Mouse (Mus musculus) ES-E14 (cell line): ENCODE measurements at regions not wholly inside any gene's neighbourhood (a gene's known extent, or its start where the extent isn't known, plus 50 kb on each side); places are given as distances from the start of the nearest gene placed in this dataset.

Experiments
- DNase-seq: peaks from one replicate; pipeline ENCODE4 v3.0.0-alpha.2; 2013; ENCODE audit warnings: low read depth, low spot score
- H3K27ac ChIP-seq: 2 replicates; pipeline ENCODE4 v1.5.1; 2012; ENCODE audit warnings: low read depth, mild to moderate bottlenecking, low read length, moderate library complexity, mixed read lengths; ENCODE audit not compliant: poor library complexity, insufficient read depth, severe bottlenecking
- H3K36me3 ChIP-seq: 2 replicates; pipeline ENCODE4 v1.6.1; 2012; ENCODE audit warnings: mild to moderate bottlenecking, low read length, moderate library complexity, mixed read lengths; ENCODE audit not compliant: control insufficient read depth, poor library complexity, insufficient read depth, severe bottlenecking
- H3K4me1 ChIP-seq, 2 experiments: fragments of 150-350 bp in 1 of 2; sonication (generic) in 1 of 2; 2 replicates each; pipeline ENCODE4 v1.6.1; 2012; ENCODE audit warnings: low read length in 2 of 2, mild to moderate bottlenecking in 1 of 2, mixed read lengths in 1 of 2; ENCODE audit not compliant: control insufficient read depth in 2 of 2, insufficient read depth in 2 of 2, poor library complexity in 1 of 2
- H3K4me3 ChIP-seq, 2 experiments: fragments of 150-350 bp in 1 of 2; sonication (generic) in 1 of 2; 2 replicates each; pipeline ENCODE4 v1.5.1; 2012; ENCODE audit warnings: low read length in 2 of 2, low read depth in 1 of 2, mild to moderate bottlenecking in 1 of 2, mixed read lengths in 1 of 2; ENCODE audit not compliant: insufficient read depth in 1 of 2, poor library complexity in 1 of 2, severe bottlenecking in 1 of 2
- H3K9ac ChIP-seq: 2 replicates; pipeline ENCODE4 v1.6.1; 2012; ENCODE audit warnings: low read depth, mild to moderate bottlenecking, low read length, mixed read lengths; ENCODE audit not compliant: poor library complexity, insufficient read depth, severe bottlenecking
- H3K9me3 ChIP-seq: fragments of 150-350 bp; sonication (generic); 2 replicates; pipeline ENCODE4 v1.6.1; 2012; ENCODE audit warnings: low read depth, mild to moderate bottlenecking, low read length; ENCODE audit not compliant: control insufficient read depth, insufficient read depth
- CHD2 ChIP-seq: IDR thresholded peaks from 2 replicates; pipeline ENCODE4 v1.6.1; 2014; ENCODE audit warnings: mild to moderate bottlenecking, low read depth, low read length, inconsistent platforms
- HCFC1 ChIP-seq: IDR thresholded peaks from 2 replicates; pipeline ENCODE4 v1.6.1; 2012; ENCODE audit warnings: low read length, inconsistent platforms, borderline replicate concordance; ENCODE audit not compliant: insufficient read depth
- MAFK ChIP-seq: IDR thresholded peaks from 2 replicates; pipeline ENCODE4 v1.6.1; 2014; ENCODE audit warnings: mild to moderate bottlenecking, low read depth, low read length, inconsistent platforms; ENCODE audit not compliant: insufficient read depth
- ZC3H11A ChIP-seq: IDR thresholded peaks from 2 replicates; pipeline ENCODE4 v1.6.1; 2012; ENCODE audit warnings: low read depth, mild to moderate bottlenecking, inconsistent platforms, low read length, borderline replicate concordance
- ZNF384 ChIP-seq: IDR thresholded peaks from 2 replicates; pipeline ENCODE4 v1.6.1; 2012; ENCODE audit warnings: low read depth, low read length, inconsistent platforms
- in situ Hi-C, 2 experiments: fragments of 600-800 bp; cut with MboI; formaldehyde crosslinking; loops; one replicate each; pipeline ENCODE4 v1.15.1; 2025; ENCODE audit warnings: low sequenced_read_pairs in 2 of 2, inconsistent platforms in 1 of 2; ENCODE audit not compliant: unreplicated experiment in 2 of 2

GRCm38 (mm10) chr19:21913005-21913670 is 135.0 kb downstream of the Cemip2 start:
- Histone ChIP-seq H3K27ac (no peak overlapping the region), H3K4me3 (no peak overlapping the region), H3K9me3 (no peaks in the 10 kb centered on the region), H3K4me1 (no peaks in the 10 kb centered on the region), H3K9ac (no peak overlapping the region), H3K36me3 (no peaks in the 10 kb centered on the region)
- in situ Hi-C loops: no loop called here
- TF ChIP-seq ZC3H11A (no peak), ZNF384 (no peak), HCFC1 (no peak), MAFK (no peak), CHD2 (no peak)
- no peak for DNase-seq

- Histone ChIP-seq H3K9me3 (no peaks in the 10 kb centered on the region), H3K4me1 (no peaks in the 10 kb centered on the region), H3K9ac (no peak overlapping the region), H3K36me3 (no peaks in the 10 kb centered on the region), H3K4me3 (no peak overlapping the region), H3K27ac (no peak overlapping the region)
- no peak for DNase-seq
- no peak for TF ChIP-seq ZNF384
- TF ChIP-seq MAFK: 0 out of 2 replicates have a peak, but pooled peaks have one; percentile 29
- no peak for TF ChIP-seq CHD2
- no peak for TF ChIP-seq HCFC1
- in situ Hi-C loops: no loop called here
Observed at GRCm38 (mm10) chr19:21913748-21914611, 135.8 kb downstream of the Cemip2 start.

DNA sequence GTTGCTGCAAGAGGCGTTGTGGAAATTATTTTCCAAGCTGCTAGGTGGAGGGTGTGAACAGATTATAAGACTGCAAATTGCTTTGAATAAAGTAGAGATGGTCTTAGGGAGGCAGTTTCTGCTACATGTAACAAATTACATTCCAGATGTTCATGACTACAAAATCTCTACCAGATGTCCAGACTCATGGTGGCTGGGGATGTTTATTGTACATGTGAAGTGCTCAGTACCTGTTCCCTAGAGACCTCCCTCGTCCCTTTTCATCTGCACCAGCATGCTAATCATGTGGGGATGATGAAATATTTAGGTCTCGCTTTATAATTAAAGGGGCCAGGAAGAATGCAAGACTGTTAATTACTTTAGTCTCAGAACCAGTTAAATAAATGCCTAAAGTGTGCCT is 136.5 kb downstream of the Cemip2 start:
- Histone ChIP-seq H3K9ac (no peak overlapping the region), H3K4me1 (no peaks in the 10 kb centered on the region), H3K9me3 (no peaks in the 10 kb centered on the region), H3K4me3 (no peak overlapping the region), H3K27ac (no peak overlapping the region), H3K36me3 (no peaks in the 10 kb centered on the region)
- in situ Hi-C loops: no loop called here
- no peak for TF ChIP-seq CHD2
- no peak for TF ChIP-seq HCFC1
- no peak for TF ChIP-seq ZNF384
- TF ChIP-seq ZC3H11A: no peak
- no peak for TF ChIP-seq MAFK
- no peak for DNase-seq

DNA sequence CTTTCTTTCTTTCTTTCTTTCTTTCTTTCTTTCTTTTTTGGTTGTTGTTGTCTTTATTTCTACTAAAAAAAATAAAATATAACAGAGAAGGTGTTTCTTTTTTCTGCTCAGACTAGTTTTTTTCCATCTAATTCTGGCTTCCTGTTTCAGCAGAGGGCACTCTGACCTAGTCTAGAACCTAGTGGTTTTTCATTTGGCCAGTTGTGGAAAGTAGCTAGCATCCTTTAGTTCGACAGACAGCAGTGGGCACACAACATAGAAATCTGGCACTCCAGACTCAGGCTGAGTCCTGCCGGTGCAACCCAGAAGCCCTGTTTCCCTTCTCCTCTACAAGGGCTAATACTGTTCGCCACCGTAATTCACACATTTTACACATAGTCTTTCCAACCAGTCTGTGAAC is 140.0 kb downstream of the Cemip2 start:
- Histone ChIP-seq H3K9ac (no peak overlapping the region), H3K27ac (no peak overlapping the region), H3K4me3 (no peak overlapping the region), H3K9me3 (no peaks in the 10 kb centered on the region), H3K36me3 (no peaks in the 10 kb centered on the region), H3K4me1 (no peaks in the 10 kb centered on the region)
- in situ Hi-C loops: no loop called here
- TF ChIP-seq HCFC1: no peak
- no peak for TF ChIP-seq ZNF384
- no peak for TF ChIP-seq ZC3H11A
- TF ChIP-seq CHD2: no peak
- no peak for TF ChIP-seq MAFK
- no peak for DNase-seq
